Mouse (Mus musculus): Measurements from ENCODE around the gene Gm6020. TPM values are rescaled to one million over a fixed set of nuclear protein-coding genes. Genes with fewer than 3 reads are reported as not detected.

Gene Gm6020
- total and polyA plus RNA-seq, 3 experiments: not detected

DNA sequence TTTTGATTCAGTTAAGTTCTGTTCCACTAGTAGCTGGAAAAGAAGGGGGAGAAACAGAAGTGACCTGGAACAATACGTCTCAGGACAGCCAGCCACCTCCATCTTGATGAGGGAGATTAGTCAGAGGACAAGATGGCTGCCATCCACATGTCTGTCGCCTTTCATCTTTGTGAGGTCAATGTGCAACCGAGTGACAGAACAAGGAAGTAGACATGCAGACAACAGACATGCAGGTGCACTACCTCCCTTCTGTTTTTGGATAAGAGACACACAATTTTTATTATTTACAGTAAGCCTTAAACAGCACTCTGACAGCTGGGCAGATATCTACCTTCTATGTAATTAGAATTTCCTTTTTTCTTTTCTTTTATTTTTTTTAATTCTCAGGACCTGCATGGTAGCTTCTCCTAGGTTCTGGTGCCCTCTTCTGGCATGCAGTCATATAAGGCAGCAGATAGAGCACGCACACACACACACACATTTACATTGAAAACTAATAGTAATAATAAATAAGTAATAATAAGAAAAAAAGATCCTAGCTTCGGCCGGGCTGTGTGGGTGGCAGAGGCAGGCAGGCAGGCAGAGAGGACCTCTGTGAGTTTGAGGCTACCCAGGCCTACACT, 40.1 kb downstream of the Gm6020 start:
- H3K27me3 ChIP-seq (replicated peaks): no peaks in the 10 kb centered on the region
- TF ChIP-seq RAD21 (IDR thresholded peaks at IDR 0.05; ENCODE audit: low read depth, low read length) (no peak; the same call in none of the 2 replicates), CHD1 (IDR thresholded peaks at IDR 0.05; ENCODE audit: low read depth, low read length) (no peak), CTCF (conservative IDR thresholded peaks at IDR 0.05 in 1 of 2, IDR thresholded peaks at IDR 0.05 in 1 of 2; ENCODE audit: low read depth in 2 of 2, low read length in 2 of 2) (no peak), PAX5 (IDR thresholded peaks at IDR 0.05; ENCODE audit: low read length) (no peak), ETS1 (conservative IDR thresholded peaks at IDR 0.05; ENCODE audit: low read depth, low read length) (no peak), CHD2 (IDR thresholded peaks at IDR 0.05; ENCODE audit: low read length) (no peak), ZNF384 (IDR thresholded peaks at IDR 0.05; ENCODE audit: low read depth, low read length) (no peak), MXI1 (IDR thresholded peaks at IDR 0.05; ENCODE audit: low read depth, low read length) (no peak), NELFE (IDR thresholded peaks at IDR 0.05; ENCODE audit: low read depth, low read length) (no peak), IRF4 (IDR thresholded peaks at IDR 0.05; ENCODE audit: low read depth, low read length) (no peak), MAZ (IDR thresholded peaks at IDR 0.05; ENCODE audit: low read depth, low read length) (no peak), RCOR1 (conservative IDR thresholded peaks at IDR 0.05; ENCODE audit: low read depth, low read length) (no peak), EP300 (IDR thresholded peaks at IDR 0.05; ENCODE audit: low read length) (no peak), MEF2A (IDR thresholded peaks at IDR 0.05; ENCODE audit: borderline replicate concordance, low read depth, low read length) (no peak), GABPA (IDR thresholded peaks at IDR 0.05; ENCODE audit: insufficient replicate concordance, low read depth, low read length) (no peak), ELF1 (IDR thresholded peaks at IDR 0.05; ENCODE audit: low read depth, low read length) (no peak), ZC3H11A (IDR thresholded peaks at IDR 0.05; ENCODE audit: low read depth, low read length) (no peak)
- in situ Hi-C loops (cut with MboI; ENCODE audit: low pct_ligation_motif_present, low pct_unique_long_range_greater_than_20kb, low sequenced_read_pairs): no loop called here

DNA sequence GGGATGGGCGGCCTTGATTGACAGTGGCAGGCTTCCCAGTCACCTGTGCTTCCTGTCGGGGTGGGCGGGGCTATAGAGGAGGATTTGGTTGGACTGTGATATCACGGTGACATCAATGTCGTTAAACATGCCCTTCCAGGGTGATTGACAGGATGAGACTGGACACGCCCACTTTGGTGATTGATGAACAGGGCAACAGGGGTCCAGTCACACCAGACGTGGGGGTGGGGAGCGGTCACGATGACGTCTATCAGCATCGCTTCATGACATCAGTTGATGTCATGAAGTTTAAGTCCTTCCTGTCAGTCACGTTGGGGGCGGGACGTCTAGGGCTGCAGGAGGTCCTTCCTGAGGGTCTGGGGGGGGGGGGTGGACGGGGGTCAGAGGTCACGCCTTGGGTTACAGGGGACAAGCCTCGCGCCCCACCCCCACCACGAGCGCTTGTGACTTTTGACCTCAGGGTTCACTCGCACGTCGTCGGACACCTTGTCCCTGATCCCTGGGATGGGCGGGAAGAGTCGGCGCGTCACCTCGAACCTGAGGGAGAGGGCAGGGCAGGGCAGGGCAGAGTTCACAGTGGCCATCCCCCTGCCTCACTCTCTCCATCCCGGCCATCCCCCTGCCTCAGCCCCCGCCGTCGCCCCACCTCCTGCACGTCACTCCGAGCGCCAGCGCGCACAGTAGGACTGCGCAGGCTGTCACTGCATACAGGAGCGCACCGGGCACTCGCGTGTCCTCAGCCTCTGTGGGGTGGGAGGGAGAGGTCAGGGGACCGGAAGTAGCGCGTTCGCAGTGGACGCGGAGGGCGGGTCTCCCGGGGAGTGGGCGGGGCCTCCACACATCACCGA, 41.2 kb downstream of the Gm6020 start:
- DNase-seq (ENCODE audit: extremely low read depth): no peak
- Histone ChIP-seq H3K9ac (ENCODE audit: insufficient read depth, low read depth) (no peak overlapping the region), H3K27me3 (replicated peaks) (no peaks in the 10 kb centered on the region), H3K4me3 (replicated peaks in 1 of 3; ENCODE audit: low read depth in 2 of 3, low read length in 2 of 3, poor library complexity in 1 of 3) (no peak overlapping the region), H3K4me2 (ENCODE audit: insufficient read depth, low read depth, poor library complexity, severe bottlenecking) (no peak overlapping the region), H3K9me3 (replicated peaks; ENCODE audit: low read length) (peaks cover 30% of the 10 kb centered on the region), H3K4me1 (ENCODE audit: control insufficient read depth in 1 of 2, insufficient read depth in 2 of 2) (peaks cover 0 to 4% of the 10 kb centered on the region in 2 experiments; a peak in 2 of 4 replicates), H3K27ac (ENCODE audit: insufficient read depth, low read depth) (no peak overlapping the region), H3K79me2 (replicated peaks; ENCODE audit: control insufficient read depth, extremely low read depth, insufficient read depth, poor library complexity, severe bottlenecking) (no peaks in the 10 kb centered on the region), H3K36me3 (replicated peaks in 1 of 2; ENCODE audit: control insufficient read depth in 1 of 2, insufficient read depth in 1 of 2, low read length in 1 of 2) (peaks cover 3 to 25% of the 10 kb centered on the region in 2 experiments)
- dilution Hi-C loops (cut with MboI; ENCODE audit: extremely low pct_ligation_motif_present, extremely low pct_unique_long_range_greater_than_20kb, low sequenced_read_pairs) (no loop called here), in situ Hi-C loops (cut with MboI; ENCODE audit: low pct_ligation_motif_present, low pct_unique_long_range_greater_than_20kb, low sequenced_read_pairs) (no loop called here)
- TF ChIP-seq ZKSCAN1 (IDR thresholded peaks at IDR 0.05; ENCODE audit: borderline replicate concordance, low read depth, low read length) (peak; percentile 29; the same call in 1 of the 2 replicates), UBTF (IDR thresholded peaks at IDR 0.05; ENCODE audit: low read depth, low read length) (no peak)

More for the DNA sequence above, 40.1 kb downstream of the Gm6020 start:
- H3K9me3 ChIP-seq (replicated peaks; ENCODE audit: low read length): peaks cover 30% of the 10 kb centered on the region
- peak; percentile 91 for DNase-seq (ENCODE audit: extremely low read depth)
- dilution Hi-C loops (cut with MboI; ENCODE audit: extremely low pct_ligation_motif_present, extremely low pct_unique_long_range_greater_than_20kb, low sequenced_read_pairs): no loop called here
- no peak overlapping the region for H3K9ac ChIP-seq (ENCODE audit: insufficient read depth, low read depth)
- H3K4me3 ChIP-seq (replicated peaks in 1 of 3; ENCODE audit: low read depth in 2 of 3, low read length in 2 of 3, poor library complexity in 1 of 3): no peak overlapping the region
- H3K4me2 ChIP-seq (ENCODE audit: insufficient read depth, low read depth, poor library complexity, severe bottlenecking): no peak overlapping the region
- no peak overlapping the region for H3K27ac ChIP-seq (ENCODE audit: insufficient read depth, low read depth)
- H3K4me1 ChIP-seq (ENCODE audit: control insufficient read depth in 1 of 2, insufficient read depth in 2 of 2): peaks cover 0 to 4% of the 10 kb centered on the region in 2 experiments; a peak in 2 of 4 replicates
- H3K36me3 ChIP-seq (replicated peaks in 1 of 2; ENCODE audit: control insufficient read depth in 1 of 2, insufficient read depth in 1 of 2, low read length in 1 of 2): peaks cover 3 to 25% of the 10 kb centered on the region in 2 experiments
- no peaks in the 10 kb centered on the region for H3K79me2 ChIP-seq (replicated peaks; ENCODE audit: control insufficient read depth, extremely low read depth, insufficient read depth, poor library complexity, severe bottlenecking)
